Mouse (Mus musculus): ENCODE results near the gene Apol8. TPM values are rescaled to one million over a fixed set of nuclear protein-coding genes. Genes with fewer than 3 reads are reported as not detected.

Gene Apol8
- polyA plus RNA-seq, 1 experiment from 2014 or later = not detected

DNA sequence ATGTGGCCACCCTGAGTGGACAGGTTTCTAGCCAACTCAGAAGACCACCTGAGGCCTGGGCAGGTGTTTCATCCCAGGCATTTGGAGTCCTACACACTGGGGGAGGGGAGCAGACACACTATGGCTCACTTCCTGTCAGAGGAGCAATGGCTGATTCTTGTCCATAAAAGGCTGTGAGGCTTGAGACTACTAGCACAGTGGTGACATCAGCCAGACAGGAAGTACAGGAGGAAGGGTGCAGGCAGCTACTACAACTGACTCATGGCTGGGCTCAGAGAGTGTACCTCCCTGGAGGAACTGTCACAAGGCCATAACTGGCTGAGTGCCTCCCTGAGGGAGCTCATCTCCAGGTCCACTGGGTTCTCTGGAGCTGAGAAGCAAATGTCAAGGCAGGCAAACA is 43.7 kb upstream of the Apol8 start:
- Histone ChIP-seq H3K27me3 (ENCODE audit: insufficient read depth, low read length) (no peaks in the 10 kb centered on the region), H3K4me1 (replicated peaks; ENCODE audit: insufficient read depth, low read length) (peaks cover 46% of the 10 kb centered on the region), H3K36me3 (ENCODE audit: insufficient read depth, low read length) (peaks cover 66% of the 10 kb centered on the region), H3K4me3 (replicated peaks; ENCODE audit: low read depth, low read length) (no peak overlapping the region), H3K27ac (peak overlapping the region; percentile 86), H3K9me3 (replicated peaks; ENCODE audit: low read length) (no peaks in the 10 kb centered on the region), H3K9ac (ENCODE audit: low read depth, low read length) (peak overlapping the region; percentile 23; the same call in 1 of the 2 replicates), H3K4me2 (ENCODE audit: low read length) (no peak overlapping the region)
- DNase-seq (ENCODE audit: low spot score) (peak; percentile 92), ATAC-seq (replicated peaks; ENCODE audit: low FRiP score, low read depth) (peak; percentile 49; the same call in 1 of the 2 replicates)
- no peak for TF ChIP-seq CTCF (IDR thresholded peaks at IDR 0.05; ENCODE audit: low read depth)

- H3K9ac ChIP-seq (ENCODE audit: low read depth, low read length) = no peak overlapping the region
- H3K4me2 ChIP-seq (ENCODE audit: low read length) = peak overlapping the region; percentile 1; the same call in 1 of the 2 replicates
- TF ChIP-seq CTCF (IDR thresholded peaks at IDR 0.05; ENCODE audit: low read depth) = no peak
- no peaks in the 10 kb centered on the region for H3K27me3 ChIP-seq (ENCODE audit: insufficient read depth, low read length)
- WGBS = 74% methylated on average over 8 of the region's 8 CpGs
- H3K4me3 ChIP-seq (replicated peaks; ENCODE audit: low read depth, low read length) = no peak overlapping the region
- no peaks in the 10 kb centered on the region for H3K9me3 ChIP-seq (replicated peaks; ENCODE audit: low read length)
- peak overlapping the region; percentile 86 for H3K27ac ChIP-seq
- peaks cover 66% of the 10 kb centered on the region for H3K36me3 ChIP-seq (ENCODE audit: insufficient read depth, low read length)
- DNase-seq (ENCODE audit: low spot score) (no peak), ATAC-seq (replicated peaks; ENCODE audit: low FRiP score, low read depth) (no peak)
- peaks cover 46% of the 10 kb centered on the region for H3K4me1 ChIP-seq (replicated peaks; ENCODE audit: insufficient read depth, low read length)
Measured at GRCm38 (mm10) chr15:77799491-77800474, 43.0 kb upstream of the Apol8 start.

GRCm38 (mm10) chr15:77798664-77799490 is 42.1 kb upstream of the Apol8 start:
- Histone ChIP-seq H3K9ac (ENCODE audit: low read depth, low read length) (no peak overlapping the region), H3K36me3 (ENCODE audit: insufficient read depth, low read length) (peaks cover 64% of the 10 kb centered on the region), H3K4me2 (ENCODE audit: low read length) (peak overlapping the region; percentile 1; the same call in 1 of the 2 replicates), H3K9me3 (replicated peaks; ENCODE audit: low read length) (no peaks in the 10 kb centered on the region), H3K4me1 (replicated peaks; ENCODE audit: insufficient read depth, low read length) (peaks cover 46% of the 10 kb centered on the region), H3K27ac (peak overlapping the region; percentile 86), H3K27me3 (ENCODE audit: insufficient read depth, low read length) (no peaks in the 10 kb centered on the region), H3K4me3 (replicated peaks; ENCODE audit: low read depth, low read length) (no peak overlapping the region)
- DNase-seq (ENCODE audit: low spot score) (peak; percentile 79), ATAC-seq (replicated peaks; ENCODE audit: low FRiP score, low read depth) (peak; percentile 75)
- TF ChIP-seq CTCF (IDR thresholded peaks at IDR 0.05; ENCODE audit: low read depth) = no peak
- WGBS = 12% methylated on average over 14 of the region's 14 CpGs

- DNase-seq (ENCODE audit: low spot score) (peak; percentile 50), ATAC-seq (replicated peaks; ENCODE audit: low FRiP score, low read depth) (peak; percentile 35; the same call in 1 of the 2 replicates)
- H3K4me3 ChIP-seq (replicated peaks; ENCODE audit: low read depth, low read length) = no peak overlapping the region
- H3K36me3 ChIP-seq (ENCODE audit: insufficient read depth, low read length) = peaks cover 64% of the 10 kb centered on the region
- TF ChIP-seq CTCF (IDR thresholded peaks at IDR 0.05; ENCODE audit: low read depth) = no peak
- H3K9me3 ChIP-seq (replicated peaks; ENCODE audit: low read length) = no peaks in the 10 kb centered on the region
- 51% methylated on average over 14 of the region's 14 CpGs for WGBS
- H3K27me3 ChIP-seq (ENCODE audit: insufficient read depth, low read length) = no peaks in the 10 kb centered on the region
- 0 out of 2 replicates have a peak overlapping the region, but pooled peaks have one; percentile 1 for H3K4me2 ChIP-seq (ENCODE audit: low read length)
- H3K27ac ChIP-seq = peak overlapping the region; percentile 86
- H3K4me1 ChIP-seq (replicated peaks; ENCODE audit: insufficient read depth, low read length) = peaks cover 49% of the 10 kb centered on the region
- no peak overlapping the region for H3K9ac ChIP-seq (ENCODE audit: low read depth, low read length)
Measured at GRCm38 (mm10) chr15:77797609-77798411, 41.0 kb upstream of the Apol8 start.

- Histone ChIP-seq H3K36me3 (ENCODE audit: insufficient read depth, low read length) (peaks cover 63% of the 10 kb centered on the region), H3K4me1 (replicated peaks; ENCODE audit: insufficient read depth, low read length) (peaks cover 49% of the 10 kb centered on the region), H3K9ac (ENCODE audit: low read depth, low read length) (no peak overlapping the region), H3K9me3 (replicated peaks; ENCODE audit: low read length) (no peaks in the 10 kb centered on the region), H3K4me2 (ENCODE audit: low read length) (no peak overlapping the region), H3K4me3 (replicated peaks; ENCODE audit: low read depth, low read length) (no peak overlapping the region), H3K27ac (peak overlapping the region; percentile 86; the same call in 1 of the 2 replicates), H3K27me3 (ENCODE audit: insufficient read depth, low read length) (no peaks in the 10 kb centered on the region)
- no peak for ATAC-seq (replicated peaks; ENCODE audit: low FRiP score, low read depth)
- 95% methylated on average over 26 of the region's 26 CpGs for WGBS
- no peak for DNase-seq (ENCODE audit: low spot score)
- TF ChIP-seq CTCF (IDR thresholded peaks at IDR 0.05; ENCODE audit: low read depth) = no peak
Measured at GRCm38 (mm10) chr15:77796409-77797035, 39.7 kb upstream of the Apol8 start.

Measured in kidney, postnatal 0 days (tissue).